11 mouse cellular contexts compared by ENCODE assay signal in the genomic region with DNA sequence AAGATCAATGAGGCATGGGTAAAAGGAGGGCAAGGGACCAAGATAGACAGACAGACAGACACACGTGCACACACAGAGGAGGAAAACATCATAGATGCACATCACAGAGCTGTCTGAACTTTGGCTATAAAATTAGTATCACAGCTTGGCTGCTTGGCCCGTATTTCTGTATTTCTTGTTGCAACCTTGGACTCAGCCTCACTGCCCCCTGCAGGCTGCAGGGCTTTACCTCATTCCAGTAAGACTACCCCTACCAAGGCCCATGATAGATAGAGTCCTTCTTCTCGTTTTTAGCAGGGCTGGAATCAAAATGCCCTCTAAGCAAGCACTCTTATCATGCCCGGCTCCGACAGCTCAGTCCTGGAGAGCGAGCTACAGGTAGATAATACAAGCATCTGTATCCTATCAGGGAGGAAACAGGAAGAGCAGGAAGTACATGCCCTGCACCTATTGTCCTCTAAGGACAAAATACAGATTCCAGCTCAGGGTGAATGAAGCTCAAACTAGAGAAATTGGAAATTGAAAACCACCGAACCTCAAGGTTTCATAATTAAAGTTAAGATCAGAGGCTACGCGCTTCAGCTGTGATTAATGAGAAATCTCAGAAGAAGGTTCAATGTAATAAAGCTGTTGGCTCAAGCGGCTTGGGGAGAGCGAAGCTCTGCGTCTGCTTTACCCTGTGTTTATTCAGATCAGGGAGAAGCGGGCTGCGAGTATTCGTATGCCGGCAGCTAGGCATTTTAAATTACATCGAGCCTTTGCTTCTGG. TPM values are rescaled to one million over a fixed set of nuclear protein-coding genes. Genes with fewer than 3 reads are reported as not detected.
DNase-seq lines count a peak whose midpoint lies in the region; ATAC-seq and TF ChIP-seq lines count a peak whose summit lies in the region.
"Had no signal": no experiment of that assay in that cellular context is flagged by ENCODE, and none has a peak within 500 bp of the region (broad histone marks: within the 10 kb centered on the region; RNA-seq: fewer than 3 reads in every experiment).

No protein-coding gene starts in this region.

- no peak overlapping the region for H3K4me3 ChIP-seq in cerebellum, adult 2 months (replicated peaks; ENCODE audit: insufficient read depth, low read depth, low read length)
- H3K4me3 ChIP-seq in limb, embryonic 11.5 days (ENCODE audit: low read depth, low read length), result no peak overlapping the region
- no peak overlapping the region for H3K4me3 ChIP-seq in limb, embryonic 10.5 days
- H3K4me3 ChIP-seq in cortical plate, adult 2 months (ENCODE audit: insufficient read depth, low read length), result no peak overlapping the region
- no peak overlapping the region for H3K4me3 ChIP-seq in midbrain, embryonic 14.5 days (replicated peaks; ENCODE audit: low read depth, low read length)
- H3K4me3 ChIP-seq: heart, embryonic 12.5 days had no signal

- H3K4me2 ChIP-seq in limb, embryonic 11.5 days (ENCODE audit: low read depth, severe bottlenecking), result no peak overlapping the region
- no peak overlapping the region; the same call in 1 of the 2 replicates for H3K4me2 ChIP-seq in midbrain, embryonic 14.5 days (ENCODE audit: low read length)
- H3K4me2 ChIP-seq: heart, embryonic 12.5 days had no signal

- DNase-seq in cerebellum, adult 2 months, result no peak
- peak; percentile 40 for DNase-seq in limb, embryonic 11.5 days (ENCODE audit: low spot score)
- DNase-seq in limb, embryonic 10.5 days (ENCODE audit: low spot score), result no peak
- DNase-seq in midbrain, embryonic 14.5 days, result peak; percentile 66
- no peak for DNase-seq in gastrocnemius, postnatal 4 days (ENCODE audit: low spot score in 2 of 2)
- DNase-seq in spleen, postnatal 14 days (ENCODE audit: low spot score in 2 of 2), result no peak
- DNase-seq: cerebellum, adult 11-12 months had no signal

- H3K9me3 ChIP-seq in limb, embryonic 11.5 days (ENCODE audit: control insufficient read depth, low read length), result no peaks in the 10 kb centered on the region
- H3K9me3 ChIP-seq in limb, embryonic 10.5 days (replicated peaks), result no peaks in the 10 kb centered on the region
- H3K9me3 ChIP-seq in midbrain, embryonic 14.5 days (ENCODE audit: control insufficient read depth, low read length), result no peaks in the 10 kb centered on the region

- peaks cover 7% of the 10 kb centered on the region for H3K4me1 ChIP-seq in cerebellum, adult 2 months (ENCODE audit: control insufficient read depth, insufficient read depth, low read length)
- no peaks in the 10 kb centered on the region for H3K4me1 ChIP-seq in limb, embryonic 11.5 days (ENCODE audit: control insufficient read depth, insufficient read depth, low read length)
- H3K4me1 ChIP-seq in limb, embryonic 10.5 days, result peaks cover 11% of the 10 kb centered on the region
- H3K4me1 ChIP-seq in cortical plate, adult 2 months (ENCODE audit: control insufficient read depth, insufficient read depth, low read length), result peaks cover 2% of the 10 kb centered on the region; the same call in 1 of the 2 replicates
- peaks cover 17% of the 10 kb centered on the region; the same call in 1 of the 2 replicates for H3K4me1 ChIP-seq in midbrain, embryonic 14.5 days (ENCODE audit: control insufficient read depth, insufficient read depth, low read length)

- no peak for TF ChIP-seq POLR2A in cerebellum, adult 2 months (IDR thresholded peaks at IDR 0.05; ENCODE audit: borderline replicate concordance, insufficient read depth, low read length)
- no peak for TF ChIP-seq POLR2A in cortical plate, adult 2 months (IDR thresholded peaks at IDR 0.05; ENCODE audit: extremely low read depth, insufficient read depth, low read length)

- H3K36me3 ChIP-seq in limb, embryonic 11.5 days (ENCODE audit: control insufficient read depth, insufficient read depth, low read length), result no peaks in the 10 kb centered on the region
- no peaks in the 10 kb centered on the region for H3K36me3 ChIP-seq in limb, embryonic 10.5 days
- no peaks in the 10 kb centered on the region for H3K36me3 ChIP-seq in midbrain, embryonic 14.5 days (ENCODE audit: control insufficient read depth, insufficient read depth, low read length)
- H3K36me3 ChIP-seq: heart, embryonic 12.5 days had no signal

- H3K27ac ChIP-seq in cerebellum, adult 2 months (ENCODE audit: insufficient read depth, low read length), result no peak overlapping the region
- H3K27ac ChIP-seq in limb, embryonic 11.5 days (replicated peaks; ENCODE audit: low read depth, low read length), result no peak overlapping the region
- H3K27ac ChIP-seq in limb, embryonic 10.5 days, result no peak overlapping the region
- no peak overlapping the region for H3K27ac ChIP-seq in cortical plate, adult 2 months (ENCODE audit: insufficient read depth, low read length)
- H3K27ac ChIP-seq in midbrain, embryonic 14.5 days (replicated peaks; ENCODE audit: low read depth, low read length), result peak overlapping the region; percentile 49

- ATAC-seq in cerebellum, adult (ENCODE audit: insufficient number of reproducible peaks, low FRiP score, low TSS enrichment), result no peak
- no peak for ATAC-seq in limb, embryonic 11.5 days (ENCODE audit: insufficient number of reproducible peaks, low FRiP score, low TSS enrichment, low read depth)
- no peak for ATAC-seq in midbrain, embryonic 14.5 days (ENCODE audit: low FRiP score, low TSS enrichment)

- no peak overlapping the region for H3K9ac ChIP-seq in limb, embryonic 11.5 days (ENCODE audit: low read length)
- no peak overlapping the region for H3K9ac ChIP-seq in midbrain, embryonic 14.5 days (replicated peaks; ENCODE audit: low read length)
- H3K9ac ChIP-seq: heart, embryonic 12.5 days had no signal

- 0 out of 2 replicates have a peak, but pooled peaks have one; percentile 5 for TF ChIP-seq CTCF in cerebellum, adult 2 months (IDR thresholded peaks at IDR 0.05; ENCODE audit: borderline replicate concordance, insufficient read depth, low read depth, low read length)
- TF ChIP-seq CTCF in cortical plate, adult 2 months (IDR thresholded peaks at IDR 0.05; ENCODE audit: extremely low read depth, insufficient read depth, low read length), result 0 out of 2 replicates have a peak, but pooled peaks have one; percentile 15

- H3K27me3 ChIP-seq in cerebellum, adult 2 months (ENCODE audit: control insufficient read depth, insufficient read depth, low read length), result no peaks in the 10 kb centered on the region
- no peaks in the 10 kb centered on the region for H3K27me3 ChIP-seq in limb, embryonic 11.5 days (ENCODE audit: control insufficient read depth, insufficient read depth, low read length)
- H3K27me3 ChIP-seq in limb, embryonic 10.5 days (ENCODE audit: low read depth, poor library complexity, severe bottlenecking), result 0 out of 2 replicates have a peak, but pooled peaks cover 9% of the 10 kb centered on the region
- H3K27me3 ChIP-seq in midbrain, embryonic 14.5 days (ENCODE audit: control insufficient read depth, insufficient read depth, low read length), result no peaks in the 10 kb centered on the region
- H3K27me3 ChIP-seq: heart, embryonic 12.5 days had no signal

- WGBS in cerebellum, adult 2 months, result 82% methylated on average over 17 of the region's 17 CpGs
- 75% methylated on average over 17 of the region's 17 CpGs for WGBS in limb, embryonic 11.5 days
- WGBS in limb, embryonic 10.5 days, result 75% methylated on average over 17 of the region's 17 CpGs
- 56% methylated on average over 17 of the region's 17 CpGs for WGBS in midbrain, embryonic 14.5 days

RNA-seq across cellular contexts. Expression of a gene that starts 36.2 kb away (rescaled TPM):
- polyA plus RNA-seq in cerebellum, adult 2 months (2012; rRNA removed), result not detected in 2 replicates
- not detected in 2 replicates for polyA plus RNA-seq in limb, embryonic 11.5 days (2014; fragmentation: Nextera tagmentation; extraction: Ambion mirVana)
- not detected in 2 replicates for polyA plus RNA-seq in limb, embryonic 10.5 days (2016; fragmentation: Nextera tagmentation; extraction: Ambion mirVana)
- not detected in 2 replicates for polyA plus RNA-seq in cortical plate, adult 2 months (2012; rRNA removed)
- polyA plus RNA-seq in midbrain, embryonic 14.5 days (2014; fragmentation: Nextera tagmentation; extraction: Ambion mirVana), result not detected in 2 replicates
- total RNA-seq in gastrocnemius, postnatal 4 days (2021), result not detected
- polyA plus RNA-seq: heart, embryonic 12.5 days; liver, embryonic 16.5 days had no signal

Comparison
In these comparisons a context has a peak if more than half of its experiments do, and no peak if none do; other contexts are left out.
1. DNase-seq: peak in limb, embryonic 11.5 days (single experiment) and midbrain, embryonic 14.5 days (single experiment); none in cerebellum, adult 2 months (0 of 2), limb, embryonic 10.5 days (single experiment), gastrocnemius, postnatal 4 days (0 of 2) and spleen, postnatal 14 days (0 of 2).